Mouse (Mus musculus) C2C12 (cell line): ENCODE results near the gene Srd5a3.

Source experiments
- CEBPB ChIP-seq: IDR thresholded peaks from one replicate; pipeline ENCODE4 v1.6.1; 2011; ENCODE audit warnings: low read depth, mild to moderate bottlenecking, control low read depth, moderate library complexity
- CTCF ChIP-seq: IDR thresholded peaks from one replicate; pipeline ENCODE4 v1.5.1; 2011; ENCODE audit not compliant: control insufficient read depth, insufficient read depth, insufficient read length
- FOSL1 ChIP-seq: IDR thresholded peaks from one replicate; pipeline ENCODE4 v1.8.0; 2011; ENCODE audit warnings: mild to moderate bottlenecking, low read length; ENCODE audit not compliant: poor library complexity, insufficient read depth, severe bottlenecking
- MAX ChIP-seq: IDR thresholded peaks from one replicate; pipeline ENCODE4 v1.6.1; 2011; ENCODE audit warnings: mild to moderate bottlenecking, control low read depth
- MYOD1 ChIP-seq: IDR thresholded peaks from one replicate; pipeline ENCODE4 v1.6.1; 2011; ENCODE audit warnings: low read depth; ENCODE audit not compliant: control insufficient read depth, insufficient read length
- MYOG ChIP-seq: IDR thresholded peaks from one replicate; pipeline ENCODE4 v1.6.1; 2011; ENCODE audit not compliant: control insufficient read depth, insufficient read length; ENCODE audit errors: extremely low read depth
- USF1 ChIP-seq: IDR thresholded peaks from one replicate; pipeline ENCODE4 v1.6.1; 2011; ENCODE audit warnings: low read depth, mild to moderate bottlenecking, control low read depth, moderate library complexity

DNA sequence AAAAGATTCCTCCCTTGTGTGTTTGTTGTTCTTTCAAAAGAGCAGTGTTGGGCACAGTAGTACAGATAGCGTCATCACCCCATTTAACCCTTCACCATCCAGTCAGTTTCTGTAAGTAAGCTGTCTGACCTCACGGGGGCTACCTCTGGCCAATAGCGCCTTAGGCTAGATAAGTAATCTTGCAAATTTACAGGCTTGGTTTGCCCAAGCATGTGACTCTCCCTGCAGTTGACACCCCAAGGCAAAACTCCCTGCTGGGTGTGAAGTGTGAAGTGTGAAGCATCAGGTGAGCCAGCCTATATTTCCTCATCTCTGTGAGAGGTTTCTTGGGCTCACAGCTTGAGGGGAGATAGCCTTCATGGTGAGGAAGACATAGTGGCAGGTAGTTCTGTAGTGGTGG lies 20.0 kb downstream of the Srd5a3 start:
- TF ChIP-seq CTCF (no peak), USF1 (no peak), MYOG (no peak), MAX (no peak), CEBPB (no peak), FOSL1 (no peak), MYOD1 (no peak)
